Mouse (Mus musculus): ENCODE measurements around the gene Pitpna.

DNA sequence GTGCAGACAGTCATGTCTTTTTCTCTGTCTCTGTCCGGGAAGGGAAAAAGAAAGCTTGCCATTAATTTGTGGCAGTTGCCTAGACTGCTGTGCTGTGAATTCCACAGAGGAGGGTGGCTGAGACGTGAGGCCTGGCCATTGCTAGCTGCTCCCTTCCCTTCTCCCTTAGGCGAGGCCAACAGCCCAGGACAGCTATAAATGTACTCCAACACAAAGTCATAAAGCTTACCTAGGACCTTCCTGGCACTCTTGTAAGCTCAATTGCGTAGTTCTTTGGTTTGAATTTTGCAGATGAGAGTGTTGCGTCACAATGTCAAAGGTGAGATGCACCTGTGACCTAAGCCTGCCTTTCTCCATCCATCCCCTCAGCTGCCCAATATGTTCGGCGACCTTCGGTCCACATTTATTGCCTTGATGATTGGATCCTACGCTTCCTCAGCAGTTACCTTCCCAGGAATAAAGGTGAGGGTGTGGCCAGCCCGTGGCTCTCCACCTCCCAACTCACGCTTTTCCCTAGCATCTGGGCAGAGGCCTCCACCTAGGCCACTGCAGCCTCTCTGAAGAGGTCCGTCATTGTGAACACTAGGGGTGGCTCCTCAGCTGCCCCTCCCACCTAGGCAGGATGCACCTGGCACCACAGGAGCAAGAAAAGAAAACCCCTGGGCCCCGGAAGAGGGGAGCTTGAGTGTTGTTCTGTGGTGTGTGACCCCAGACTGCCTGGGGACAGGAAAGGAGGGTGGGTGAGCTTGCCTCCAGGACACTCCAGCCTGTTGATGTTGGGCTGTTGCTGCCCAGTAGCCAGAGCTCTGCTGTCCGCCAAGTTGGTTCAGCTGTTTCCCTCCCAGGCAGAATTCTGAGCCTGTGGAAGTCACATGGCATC is 27.1 kb upstream of the Pitpna start:
- peak; percentile 47 for TF ChIP-seq POLR2A (IDR thresholded peaks at IDR 0.05; ENCODE audit: low read depth, low read length)
- no peak for TF ChIP-seq CTCF (IDR thresholded peaks at IDR 0.05; ENCODE audit: extremely low read depth, insufficient read length, insufficient replicate concordance, low read depth, low read length)

Measured in small intestine, adult 2 months (tissue).